Mouse (Mus musculus): Measurements from ENCODE around the gene Rspo1. TPM values are rescaled to one million over a fixed set of nuclear protein-coding genes. Genes with fewer than 3 reads are reported as not detected.

Rspo1 gene
- polyA plus RNA-seq, 1 experiment from 2014 or later = 4.9 TPM

DNA sequence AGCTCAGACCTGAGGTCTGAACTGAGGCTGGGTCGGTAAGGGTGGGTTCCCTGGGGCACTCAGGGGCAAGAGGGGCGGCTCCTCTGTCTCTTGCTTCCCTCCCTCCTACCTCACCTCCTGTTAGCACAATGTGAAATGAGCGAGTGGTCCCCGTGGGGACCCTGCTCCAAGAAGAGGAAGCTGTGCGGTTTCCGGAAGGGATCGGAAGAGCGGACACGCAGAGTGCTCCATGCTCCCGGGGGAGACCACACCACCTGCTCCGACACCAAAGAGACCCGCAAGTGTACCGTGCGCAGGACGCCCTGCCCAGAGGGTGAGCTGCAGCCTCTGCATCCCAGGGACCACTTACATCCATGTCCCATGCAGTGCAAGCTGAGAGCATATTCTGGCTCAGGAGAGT is 21.2 kb downstream of the Rspo1 start:
- no peak for ATAC-seq
- 61% methylated on average over 15 of the region's 15 CpGs for WGBS
- H3K9me3 ChIP-seq (replicated peaks) = no peaks in the 10 kb centered on the region

DNA sequence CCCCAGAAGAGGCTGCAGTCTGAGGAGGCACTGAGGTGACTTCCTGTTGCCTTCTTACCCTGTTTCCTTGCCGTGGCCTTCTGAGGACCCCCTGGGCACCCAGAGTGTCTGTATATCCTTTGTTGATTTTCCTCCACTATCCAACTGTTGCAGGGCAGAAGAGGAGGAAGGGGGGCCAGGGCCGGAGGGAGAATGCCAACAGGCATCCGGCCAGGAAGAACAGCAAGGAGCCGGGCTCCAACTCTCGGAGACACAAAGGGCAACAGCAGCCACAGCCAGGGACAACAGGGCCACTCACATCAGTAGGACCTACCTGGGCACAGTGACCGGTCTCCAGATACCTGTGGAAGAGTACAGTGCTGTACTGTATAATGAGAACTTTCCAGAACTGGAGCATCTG is 22.0 kb downstream of the Rspo1 start:
- Histone ChIP-seq H3K27ac (no peak overlapping the region), H3K27me3 (0 out of 2 replicates have a peak, but pooled peaks cover 3% of the 10 kb centered on the region), H3K9ac (no peak overlapping the region), H3K36me3 (ENCODE audit: poor library complexity, severe bottlenecking) (no peaks in the 10 kb centered on the region), H3K4me3 (no peak overlapping the region), H3K4me2 (no peak overlapping the region), H3K4me1 (no peaks in the 10 kb centered on the region), H3K9me3 (replicated peaks) (no peaks in the 10 kb centered on the region)
- WGBS = 64% methylated on average over 6 of the region's 6 CpGs
- ATAC-seq = no peak

More for the DNA sequence above, 21.2 kb downstream of the Rspo1 start:
- Histone ChIP-seq H3K9ac (no peak overlapping the region), H3K4me2 (no peak overlapping the region), H3K4me3 (no peak overlapping the region), H3K27ac (no peak overlapping the region), H3K36me3 (ENCODE audit: poor library complexity, severe bottlenecking) (no peaks in the 10 kb centered on the region), H3K27me3 (0 out of 2 replicates have a peak, but pooled peaks cover 3% of the 10 kb centered on the region), H3K4me1 (no peaks in the 10 kb centered on the region)

DNA sequence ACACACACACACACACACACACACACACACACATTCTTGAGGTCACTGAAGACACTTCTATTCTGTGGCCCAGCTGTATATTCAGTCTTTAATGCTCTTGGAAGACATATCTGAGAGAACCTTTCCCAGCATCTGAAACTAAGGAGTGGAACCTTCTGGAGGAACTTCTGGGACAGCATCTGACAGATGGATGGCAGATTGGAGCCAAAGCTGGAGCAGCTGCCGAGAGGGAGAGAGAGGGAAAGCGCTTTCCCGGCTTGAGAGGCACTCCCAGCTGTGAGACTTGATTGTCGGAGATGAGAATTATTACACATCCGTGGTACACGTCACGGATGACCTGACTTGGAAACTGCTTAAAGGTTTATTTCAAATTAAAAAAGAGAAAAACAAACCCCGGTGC is 22.5 kb downstream of the Rspo1 start:
- Histone ChIP-seq H3K9me3 (replicated peaks) (no peaks in the 10 kb centered on the region), H3K36me3 (ENCODE audit: poor library complexity, severe bottlenecking) (no peaks in the 10 kb centered on the region)

DNA sequence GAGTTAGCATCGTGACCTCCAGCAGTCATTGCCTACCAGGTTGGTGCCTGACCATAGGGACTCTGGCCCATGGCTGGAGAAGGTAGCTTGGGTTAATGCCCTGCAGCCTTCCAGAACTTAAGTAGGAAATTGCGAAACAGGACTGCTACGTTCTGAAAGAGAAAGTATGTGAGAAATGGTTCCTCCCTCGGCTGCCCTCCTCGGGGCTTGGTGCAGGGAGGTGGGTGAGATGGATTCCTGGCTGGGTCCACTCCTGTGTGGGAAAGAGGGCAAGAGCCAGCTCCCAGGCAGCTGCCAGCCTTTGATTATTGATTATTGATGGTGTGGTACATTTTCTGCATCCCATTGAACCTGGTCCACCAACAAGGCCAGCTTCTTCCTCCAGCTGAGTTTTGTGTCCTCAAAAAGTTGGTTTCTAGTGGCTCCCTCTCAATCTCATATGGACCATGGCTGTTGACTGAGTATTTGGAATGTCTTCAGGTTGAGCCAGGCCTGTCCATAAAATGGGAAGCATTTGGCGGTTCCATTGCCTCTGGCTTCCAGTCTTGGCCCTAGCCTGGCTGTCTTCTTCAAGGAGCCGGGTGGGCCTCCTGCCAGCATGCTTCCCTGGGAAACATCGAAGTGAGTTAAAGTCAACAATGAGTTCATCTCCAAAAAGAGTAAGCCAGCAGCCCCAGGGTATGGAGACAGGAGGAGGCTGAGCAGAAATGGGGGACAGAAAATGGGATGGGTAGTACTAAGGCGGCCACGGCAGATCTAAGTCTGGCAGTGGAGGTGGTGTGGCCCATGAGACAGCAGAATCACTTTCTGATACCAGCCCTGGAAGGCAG is 29.8 kb downstream of the Rspo1 start, which contains the start of gene Gnl2:
Gene Gnl2 (plus strand): TSS at position 780 of the 830 bp plus-strand sequence.
- Histone ChIP-seq H3K4me1 (no peaks in the 10 kb centered on the region), H3K36me3 (ENCODE audit: poor library complexity, severe bottlenecking) (no peaks in the 10 kb centered on the region), H3K9ac (no peak within 1 kb of the TSS), H3K27ac (no peak within 1 kb of the TSS), H3K27me3 (no peaks in the 10 kb centered on the region), H3K4me2 (no peak within 1 kb of the TSS), H3K4me3 (no peak within 1 kb of the TSS), H3K9me3 (replicated peaks) (no peaks in the 10 kb centered on the region)
- ATAC-seq = no peak
- whole genome bisulfite sequencing = 94% methylated on average over 10 of the region's 10 CpGs

More for the DNA sequence above, 22.5 kb downstream of the Rspo1 start:
- no peak overlapping the region for H3K27ac ChIP-seq
- H3K4me2 ChIP-seq = no peak overlapping the region
- H3K4me3 ChIP-seq = no peak overlapping the region
- no peaks in the 10 kb centered on the region for H3K4me1 ChIP-seq
- WGBS = 70% methylated on average over 8 of the region's 8 CpGs
- H3K27me3 ChIP-seq = 0 out of 2 replicates have a peak, but pooled peaks cover 3% of the 10 kb centered on the region
- no peak overlapping the region for H3K9ac ChIP-seq
- ATAC-seq = no peak

DNA sequence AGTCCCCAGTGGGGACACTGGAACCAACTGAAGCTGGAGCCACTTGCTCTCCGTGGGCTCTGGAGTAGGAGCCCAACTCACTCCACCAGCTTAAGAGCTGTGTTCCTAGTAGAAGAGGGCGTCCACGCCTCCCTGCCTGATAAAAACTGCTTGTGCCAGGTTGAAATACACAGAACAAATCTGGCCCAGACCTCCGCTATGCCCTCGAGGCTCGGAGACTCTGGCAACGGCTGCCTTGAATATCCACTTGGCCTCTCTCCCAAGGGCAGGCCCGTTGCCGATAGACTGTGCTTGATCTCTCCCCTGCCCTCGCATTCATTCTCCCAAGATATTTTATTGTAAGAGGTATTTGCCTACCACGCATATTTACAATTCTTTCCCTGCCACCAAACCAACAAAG is 31.2 kb downstream of the Rspo1 start:
- Histone ChIP-seq H3K27me3 (no peaks in the 10 kb centered on the region), H3K4me2 (no peak overlapping the region), H3K36me3 (ENCODE audit: poor library complexity, severe bottlenecking) (no peaks in the 10 kb centered on the region), H3K4me3 (no peak overlapping the region), H3K9me3 (replicated peaks) (no peaks in the 10 kb centered on the region), H3K4me1 (no peaks in the 10 kb centered on the region), H3K9ac (no peak overlapping the region), H3K27ac (no peak overlapping the region)
- ATAC-seq = no peak
- WGBS = 87% methylated on average over 11 of the region's 11 CpGs

DNA sequence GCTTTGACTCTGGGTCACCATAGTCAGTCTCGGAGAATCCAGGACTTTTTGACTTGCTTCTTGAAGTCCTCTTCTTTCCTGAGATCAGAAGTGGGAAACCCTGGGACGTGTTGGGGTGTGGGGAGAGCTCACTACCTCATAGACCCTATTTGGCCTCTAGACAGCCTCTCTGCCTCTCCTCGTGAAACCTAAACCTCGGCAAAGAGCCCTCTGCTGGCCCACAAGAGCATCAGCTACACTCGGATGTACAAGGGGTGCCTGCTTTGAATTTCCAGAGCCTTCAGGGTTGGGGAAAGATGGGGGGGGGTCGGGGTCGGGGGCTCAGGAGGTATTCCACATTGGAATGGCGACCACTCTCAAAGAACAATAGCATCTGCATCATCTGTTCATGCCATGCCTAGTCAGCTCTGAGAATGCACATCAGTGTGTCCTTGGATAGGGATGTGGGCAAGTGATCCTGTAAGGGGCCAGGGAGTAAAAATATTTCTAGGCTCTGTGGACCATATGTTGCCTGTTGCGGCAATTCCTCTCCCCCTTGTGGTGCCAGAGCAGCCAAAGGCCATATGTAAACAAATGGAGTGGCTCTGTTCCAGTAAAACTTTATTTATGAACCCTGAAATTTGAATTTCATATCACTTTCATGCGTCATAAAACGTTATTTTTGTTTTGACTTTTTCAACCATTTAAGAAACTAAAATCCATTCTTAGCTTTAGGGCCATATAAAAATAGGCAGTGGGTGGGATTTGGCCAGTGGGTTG is 34.7 kb downstream of the Rspo1 start:
- ATAC-seq = no peak
- no peak overlapping the region for H3K4me3 ChIP-seq
- no peak overlapping the region for H3K9ac ChIP-seq
- no peaks in the 10 kb centered on the region for H3K27me3 ChIP-seq
- 33% methylated on average over 11 of the region's 11 CpGs for WGBS
- no peaks in the 10 kb centered on the region for H3K9me3 ChIP-seq (replicated peaks)
- H3K4me2 ChIP-seq = no peak overlapping the region
- no peak overlapping the region for H3K27ac ChIP-seq
- no peaks in the 10 kb centered on the region for H3K36me3 ChIP-seq (ENCODE audit: poor library complexity, severe bottlenecking)
- H3K4me1 ChIP-seq = no peaks in the 10 kb centered on the region

DNA sequence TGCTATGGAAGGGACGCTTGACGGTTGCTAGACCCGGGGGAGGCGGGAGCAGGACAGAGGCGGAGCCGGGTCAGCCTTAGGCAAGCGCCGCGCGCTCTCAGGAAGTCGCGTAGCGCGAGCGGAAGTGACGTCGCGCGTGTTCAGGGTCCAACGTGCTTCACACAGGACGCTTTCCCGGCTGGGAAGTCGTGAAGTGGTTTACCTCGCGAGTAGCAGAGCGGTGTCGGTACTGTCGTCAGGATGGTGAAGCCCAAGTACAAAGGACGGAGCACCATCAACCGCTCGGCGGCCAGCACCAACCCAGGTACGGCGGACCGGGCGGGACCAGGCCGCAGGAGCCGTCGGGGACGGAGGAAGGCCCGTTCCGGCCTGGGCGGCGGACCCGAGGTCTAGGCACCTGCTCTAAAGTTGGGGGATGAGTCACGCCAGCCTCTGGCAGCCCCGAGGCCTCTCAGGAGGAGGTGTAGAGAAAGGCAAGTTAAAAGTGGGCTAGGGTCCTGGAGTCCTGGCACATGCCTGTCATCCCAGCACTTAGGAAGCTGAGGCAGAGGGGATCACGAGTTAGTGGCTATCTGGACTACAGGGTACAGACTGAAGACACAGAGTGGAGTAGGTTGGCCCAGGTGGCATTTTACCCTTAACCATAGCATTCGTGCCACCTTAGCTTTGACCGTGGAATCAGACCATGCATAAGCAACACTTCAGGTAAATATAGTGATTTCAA is 43.8 kb downstream of the Rspo1 start:
- H3K9me3 ChIP-seq (replicated peaks) = no peaks in the 10 kb centered on the region
- under 1% methylated on average over 50 of the region's 50 CpGs for WGBS
- peak overlapping the region; percentile 32; the same call in 1 of the 2 replicates for H3K27ac ChIP-seq
- peak overlapping the region; percentile 87 for H3K4me2 ChIP-seq
- ATAC-seq = peak; percentile 99
- peak overlapping the region; percentile 82 for H3K4me3 ChIP-seq
- H3K36me3 ChIP-seq (ENCODE audit: poor library complexity, severe bottlenecking) = peaks cover 10% of the 10 kb centered on the region
- peaks cover 26% of the 10 kb centered on the region for H3K4me1 ChIP-seq
- no peaks in the 10 kb centered on the region for H3K27me3 ChIP-seq
- peak overlapping the region; percentile 87 for H3K9ac ChIP-seq

DNA sequence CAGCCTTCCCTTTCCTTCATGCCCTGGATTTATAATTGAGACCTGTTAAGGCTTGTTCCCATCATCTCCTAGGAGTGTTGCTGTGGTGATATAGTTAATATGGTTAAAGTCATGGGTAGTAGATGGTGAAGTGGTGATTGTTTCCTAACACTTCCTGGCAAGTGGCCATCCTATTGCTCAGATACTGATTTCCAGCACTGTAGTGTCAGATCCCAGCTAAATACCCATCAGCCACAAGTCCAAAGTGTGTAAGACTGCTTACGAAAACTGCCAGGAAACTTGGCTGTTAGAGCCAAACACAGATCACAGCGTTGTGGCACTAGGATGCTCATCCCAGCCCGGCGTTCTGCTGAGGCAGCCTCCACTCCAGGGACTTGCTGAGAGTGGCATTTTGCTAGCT is 48.1 kb downstream of the Rspo1 start:
- Histone ChIP-seq H3K36me3 (ENCODE audit: poor library complexity, severe bottlenecking) (peaks cover 47% of the 10 kb centered on the region), H3K27ac (no peak overlapping the region), H3K9ac (no peak overlapping the region), H3K27me3 (no peaks in the 10 kb centered on the region), H3K9me3 (replicated peaks) (no peaks in the 10 kb centered on the region), H3K4me1 (peaks cover 24% of the 10 kb centered on the region), H3K4me3 (no peak overlapping the region), H3K4me2 (no peak overlapping the region)
- ATAC-seq = no peak
- WGBS = 88% methylated on average over 4 of the region's 4 CpGs

DNA sequence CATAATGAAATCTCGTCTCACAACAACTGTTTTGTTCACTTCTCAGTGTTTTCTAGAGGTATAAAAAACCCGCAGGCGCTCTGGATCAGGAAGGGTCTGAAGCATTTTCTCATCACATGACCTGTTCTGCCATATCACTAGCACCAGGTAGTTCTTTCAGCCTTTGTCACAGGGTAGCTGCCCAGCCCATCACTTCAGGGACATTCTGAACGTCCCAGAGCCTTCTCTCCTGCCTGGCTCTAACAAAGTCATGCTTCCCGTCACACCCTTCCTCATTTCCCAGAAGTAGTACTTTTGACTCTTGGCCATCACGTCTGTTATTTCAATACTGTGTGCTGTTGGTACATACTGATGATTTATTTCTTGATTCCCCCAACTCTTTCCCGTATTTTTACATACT is 58.2 kb downstream of the Rspo1 start:
- H3K27ac ChIP-seq = no peak overlapping the region
- H3K4me1 ChIP-seq = no peaks in the 10 kb centered on the region
- H3K27me3 ChIP-seq = no peaks in the 10 kb centered on the region
- no peak overlapping the region for H3K9ac ChIP-seq
- no peak overlapping the region for H3K4me3 ChIP-seq
- H3K9me3 ChIP-seq (replicated peaks) = no peaks in the 10 kb centered on the region
- H3K36me3 ChIP-seq (ENCODE audit: poor library complexity, severe bottlenecking) = peaks cover 98% of the 10 kb centered on the region
- WGBS = 90% methylated on average over 7 of the region's 7 CpGs
- no peak overlapping the region for H3K4me2 ChIP-seq
- no peak for ATAC-seq

DNA sequence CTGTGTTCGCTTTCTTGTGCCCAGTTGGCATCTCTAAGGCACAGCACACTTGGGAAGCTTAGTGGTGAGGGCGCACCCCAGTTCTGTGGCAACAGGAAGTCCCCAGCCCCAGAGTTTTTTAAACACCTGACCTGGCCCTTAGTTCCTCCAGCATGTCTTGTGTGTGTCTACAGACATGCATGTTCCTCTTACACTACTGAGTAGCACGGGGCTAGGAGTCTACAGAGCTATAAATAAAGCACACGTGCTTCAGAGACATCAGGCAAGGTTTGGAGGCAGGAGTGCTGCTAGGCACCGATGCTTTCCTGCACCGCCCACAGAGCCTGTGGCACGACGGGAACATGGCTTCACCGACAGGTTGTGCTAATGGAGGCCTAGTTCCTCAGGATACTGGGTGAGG is 69.2 kb downstream of the Rspo1 start:
- no peak overlapping the region for H3K27ac ChIP-seq
- no peak overlapping the region for H3K4me3 ChIP-seq
- H3K36me3 ChIP-seq (ENCODE audit: poor library complexity, severe bottlenecking) = peaks cover 62% of the 10 kb centered on the region
- ATAC-seq = no peak
- WGBS = 94% methylated on average over 9 of the region's 9 CpGs
- no peak overlapping the region for H3K9ac ChIP-seq
- no peaks in the 10 kb centered on the region for H3K9me3 ChIP-seq (replicated peaks)
- H3K4me1 ChIP-seq = peaks cover 6% of the 10 kb centered on the region; the same call in 1 of the 2 replicates
- no peak overlapping the region for H3K4me2 ChIP-seq
- no peaks in the 10 kb centered on the region for H3K27me3 ChIP-seq

DNA sequence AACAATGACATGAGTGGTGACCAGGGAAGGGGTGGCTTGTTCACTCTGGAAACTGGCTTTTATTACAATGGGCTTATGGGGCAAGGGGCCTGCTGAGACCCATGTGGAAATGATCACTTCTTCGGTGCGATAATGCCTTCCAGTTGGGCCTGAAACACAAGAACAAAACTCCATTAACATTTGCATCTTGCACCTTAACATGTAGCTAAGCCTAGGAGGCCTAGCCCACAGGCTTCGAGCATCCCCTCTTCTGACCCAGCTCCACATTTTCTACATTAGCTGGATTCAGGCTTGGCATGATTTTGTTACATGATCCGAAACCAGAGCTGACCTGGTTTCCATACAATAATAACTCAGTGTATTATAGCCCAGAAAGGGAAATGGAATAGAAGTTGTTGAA is 70.2 kb downstream of the Rspo1 start:
- H3K9ac ChIP-seq = no peak overlapping the region
- no peak overlapping the region for H3K4me3 ChIP-seq
- 96% methylated on average over 4 of the region's 4 CpGs for WGBS
- H3K9me3 ChIP-seq (replicated peaks) = no peaks in the 10 kb centered on the region
- no peak overlapping the region for H3K27ac ChIP-seq
- ATAC-seq = no peak
- H3K4me1 ChIP-seq = peaks cover 6% of the 10 kb centered on the region; the same call in 1 of the 2 replicates
- H3K27me3 ChIP-seq = no peaks in the 10 kb centered on the region
- no peak overlapping the region for H3K4me2 ChIP-seq
- H3K36me3 ChIP-seq (ENCODE audit: poor library complexity, severe bottlenecking) = peaks cover 52% of the 10 kb centered on the region

DNA sequence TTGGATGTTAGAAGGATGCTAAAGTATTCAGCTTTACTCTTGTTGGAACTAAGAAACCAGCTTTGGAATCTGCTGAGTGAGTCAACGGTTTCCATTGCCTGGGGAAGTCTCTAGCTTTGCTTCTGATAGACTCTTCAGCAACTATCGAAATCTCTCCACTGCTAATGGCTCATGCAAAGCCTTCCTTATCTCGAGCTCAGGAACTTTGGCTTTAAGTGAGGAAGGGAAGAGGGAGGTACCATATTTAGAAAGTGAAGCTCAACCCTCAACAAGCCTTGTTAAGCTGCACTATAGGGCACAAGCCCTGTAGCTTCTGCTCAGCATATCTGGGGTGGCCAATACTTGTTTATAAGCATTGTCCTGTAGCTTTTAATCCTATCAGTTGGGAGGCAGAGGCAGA is 71.0 kb downstream of the Rspo1 start:
- H3K4me1 ChIP-seq = peaks cover 6% of the 10 kb centered on the region; the same call in 1 of the 2 replicates
- no peak for ATAC-seq
- H3K4me2 ChIP-seq = no peak overlapping the region
- H3K9ac ChIP-seq = no peak overlapping the region
- H3K27ac ChIP-seq = no peak overlapping the region
- 69% methylated on average over 3 of the region's 3 CpGs for WGBS
- no peak overlapping the region for H3K4me3 ChIP-seq
- H3K27me3 ChIP-seq = no peaks in the 10 kb centered on the region
- H3K9me3 ChIP-seq (replicated peaks) = no peaks in the 10 kb centered on the region
- H3K36me3 ChIP-seq (ENCODE audit: poor library complexity, severe bottlenecking) = peaks cover 44% of the 10 kb centered on the region

All from forebrain, embryonic 13.5 days (tissue).